Mouse (Mus musculus): ENCODE data around the gene Acsl4.

DNA sequence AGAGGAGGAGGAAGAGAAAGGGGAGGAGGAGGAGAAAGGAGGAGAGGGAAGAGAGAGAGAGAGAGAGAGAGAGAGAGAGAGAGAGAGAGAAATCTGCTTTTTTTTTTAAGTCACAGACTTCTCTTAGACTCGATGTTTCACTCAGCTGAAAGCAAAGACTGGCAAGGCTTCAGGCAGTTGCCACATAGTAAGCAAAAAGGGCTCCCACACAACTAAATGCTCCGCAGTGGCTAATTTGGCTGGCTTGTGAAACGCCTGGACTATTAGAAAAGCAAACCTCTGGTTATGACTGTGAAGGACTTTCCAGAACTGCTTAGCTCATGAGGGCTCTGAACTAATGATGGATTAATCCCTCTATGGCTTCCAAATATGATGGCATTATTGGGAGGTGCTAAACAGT, 42.5 kb upstream of the Acsl4 start:
- TF ChIP-seq CTCF (IDR thresholded peaks at IDR 0.05; ENCODE audit: low read depth, low read length) = no peak
- no peak for TF ChIP-seq POLR2A (IDR thresholded peaks at IDR 0.05; ENCODE audit: extremely low read depth, insufficient read depth, low read length)

Measured in liver, adult 2 months (tissue).